Mouse (Mus musculus): ENCODE results near the gene Sec22c.

Gene Sec22c

GRCm38 (mm10) chr9:121642401-121643181, 62.7 kb downstream of the Sec22c start, which contains the start of gene Vipr1:
Vipr1 (plus strand) TSS chr9:121642716.
- peak; percentile 92 for DNase-seq

- DNase-seq: peak; percentile 88
Observed at GRCm38 (mm10) chr9:121642001-121642400, 63.3 kb downstream of the Sec22c start, which contains the start of gene Lyzl4. Lyzl4 (minus strand) TSS chr9:121642096.

DNA sequence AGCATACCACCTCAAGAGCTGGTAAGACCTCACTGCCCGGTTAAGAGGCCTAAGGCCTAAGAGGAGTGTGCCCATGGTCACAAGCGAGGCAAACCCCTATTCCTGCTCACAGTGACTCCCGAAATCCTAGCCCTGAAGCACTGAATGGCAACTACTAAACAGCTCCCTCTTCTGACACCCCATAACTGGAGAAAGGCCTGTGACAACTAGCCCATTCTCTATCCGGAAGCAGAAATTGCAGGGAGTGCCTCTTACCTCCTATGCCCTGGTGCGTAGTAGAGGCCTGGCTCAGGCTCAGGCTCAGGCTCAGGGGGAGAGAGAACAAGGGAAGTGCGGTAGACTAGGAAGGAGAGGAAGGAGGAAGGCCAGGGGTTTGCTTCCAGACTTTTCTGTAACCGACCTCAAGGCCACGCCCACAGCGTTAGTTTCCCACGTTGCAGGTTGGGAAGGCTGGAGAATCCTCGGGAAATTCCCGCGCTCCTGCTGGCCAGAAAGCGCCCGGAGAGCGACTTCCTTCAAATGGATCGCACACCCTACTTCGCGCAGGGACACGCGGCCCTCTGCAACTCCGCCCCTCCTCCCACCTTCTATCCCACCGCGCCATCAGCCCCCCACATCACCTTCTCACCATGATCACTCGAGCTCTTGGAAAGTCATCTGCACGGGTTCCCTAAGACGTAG, 63.9 kb downstream of the Sec22c start:
- DNase-seq: no peak

GRCm38 (mm10) chr9:121639790-121640189, 65.5 kb downstream of the Sec22c start:
- DNase-seq: no peak

GRCm38 (mm10) chr9:121635835-121636576, 69.3 kb downstream of the Sec22c start:
- DNase-seq: peak; percentile 7

GRCm38 (mm10) chr9:121633306-121633705, 72.0 kb downstream of the Sec22c start:
- no peak for DNase-seq

GRCm38 (mm10) chr9:121632891-121633290, 72.4 kb downstream of the Sec22c start:
- no peak for DNase-seq

DNA sequence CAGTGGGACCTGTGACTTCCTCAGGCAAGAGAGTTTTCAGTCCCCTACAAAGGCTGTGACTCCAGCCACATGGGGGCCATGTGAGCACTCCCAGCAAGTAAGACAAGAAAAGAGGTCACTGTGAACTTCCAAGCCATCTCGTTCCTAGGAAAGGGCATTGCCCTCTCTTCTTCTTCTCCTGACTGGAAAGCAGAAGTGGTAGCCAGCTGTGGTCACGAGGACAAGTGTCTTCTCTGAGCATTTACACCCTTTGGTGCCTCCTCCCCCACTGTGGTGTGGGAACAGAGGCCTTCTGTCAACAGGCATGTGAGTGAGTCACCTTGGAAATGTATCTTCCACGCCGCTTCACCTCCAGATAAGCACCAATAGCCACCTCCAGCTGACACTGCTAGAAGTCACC, 73.3 kb downstream of the Sec22c start:
- DNase-seq: no peak

GRCm38 (mm10) chr9:121630627-121631026, 74.7 kb downstream of the Sec22c start:
- DNase-seq: no peak

Measured in thymus, postnatal 4 days (tissue).